Mouse (Mus musculus): ENCODE data around the gene Herc6.

- no peak for TF ChIP-seq GATA1 (IDR thresholded peaks at IDR 0.05; ENCODE audit: low read length)
- no peak for TF ChIP-seq TAL1 (IDR thresholded peaks at IDR 0.05; ENCODE audit: low read length)
These were observed 1.6 kb downstream of the Herc6 start for GRCm38 (mm10) chr6:57582356-57582755.
